Mouse (Mus musculus) olfactory bulb, adult 2 months (tissue): ENCODE data around the gene Spata33. TPM values are rescaled to one million over a fixed set of nuclear protein-coding genes. Genes with fewer than 3 reads are reported as not detected.
"Not testable (repeated sequence)": the region's sequence is repeated elsewhere in the genome, so short reads cannot be mapped to it uniquely, and the experiment has no call there.

Source experiments
- H3K27ac ChIP-seq: fragments of 200-500 bp; 2 replicates; pipeline ENCODE4 v1.5.1; 2012; ENCODE audit warnings: low read depth, low read length; ENCODE audit not compliant: insufficient read depth
- H3K4me1 ChIP-seq: fragments of 200-500 bp; 2 replicates; pipeline ENCODE4 v1.6.1; 2012; ENCODE audit warnings: low read length; ENCODE audit not compliant: control insufficient read depth, insufficient read depth
- H3K4me3 ChIP-seq: fragments of 200-500 bp; 2 replicates; pipeline ENCODE4 v1.5.1; 2012; ENCODE audit warnings: mild to moderate bottlenecking, low read depth, low read length, moderate library complexity; ENCODE audit not compliant: insufficient read depth
- CTCF ChIP-seq: fragments of 200-500 bp; IDR thresholded peaks from 2 replicates; pipeline ENCODE4 v1.5.1; 2012; ENCODE audit warnings: low read depth, mild to moderate bottlenecking, low read length, moderate library complexity; ENCODE audit not compliant: insufficient read depth
- POLR2A ChIP-seq: fragments of 200-500 bp; IDR thresholded peaks from 2 replicates; pipeline ENCODE4 v1.6.1; 2012; ENCODE audit warnings: mild to moderate bottlenecking, low read depth, low read length, moderate library complexity; ENCODE audit not compliant: insufficient read depth
- WGBS: fragments of 180-500 bp; shearing (Covaris S2); methylation state at CpG from one replicate; pipeline ENCODE4 v1.1.7; 2018; 5-methylcytosine and 5-hydroxymethylcytosine counted together
- polyA plus RNA-seq: library from polyadenylated mRNA; stranded (reverse); fragments of >200 nt; gene quantifications from 2 replicates; pipeline ENCODE4 v1.2.4, GENCODE M21; 2012; ENCODE audit warnings: low replicate concordance; ENCODE audit not compliant: missing spikeins, insufficient read depth, insufficient read length

Gene Spata33
- polyA plus RNA-seq, 1 experiment: not detected

DNA sequence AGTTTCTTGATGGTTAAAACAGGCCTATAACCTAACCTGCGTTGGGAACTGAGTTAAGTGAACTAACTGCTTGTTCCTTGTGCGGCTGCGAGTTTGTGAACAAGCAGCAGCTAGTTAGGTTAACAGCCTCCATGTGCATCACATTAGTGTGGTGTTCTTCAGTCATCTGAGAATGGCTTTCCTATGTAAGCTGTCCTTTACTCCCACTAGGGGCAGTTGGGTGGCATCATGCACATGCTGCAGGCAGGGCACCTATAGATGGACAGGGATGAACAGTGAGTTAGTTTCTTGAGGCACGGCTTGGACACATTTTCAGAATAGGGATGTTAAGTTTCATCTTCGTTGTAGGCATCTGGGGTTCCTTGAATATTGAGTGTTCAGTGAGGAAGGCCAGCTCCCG, 42.5 kb downstream of the Spata33 start:
- WGBS: 59% methylated on average over 6 of the region's 6 CpGs
- H3K4me3 ChIP-seq: peak overlapping the region; percentile 98; the same call in 1 of the 2 replicates
- no peak for TF ChIP-seq CTCF
- peaks cover 16% of the 10 kb centered on the region for H3K4me1 ChIP-seq
- no peak overlapping the region for H3K27ac ChIP-seq

DNA sequence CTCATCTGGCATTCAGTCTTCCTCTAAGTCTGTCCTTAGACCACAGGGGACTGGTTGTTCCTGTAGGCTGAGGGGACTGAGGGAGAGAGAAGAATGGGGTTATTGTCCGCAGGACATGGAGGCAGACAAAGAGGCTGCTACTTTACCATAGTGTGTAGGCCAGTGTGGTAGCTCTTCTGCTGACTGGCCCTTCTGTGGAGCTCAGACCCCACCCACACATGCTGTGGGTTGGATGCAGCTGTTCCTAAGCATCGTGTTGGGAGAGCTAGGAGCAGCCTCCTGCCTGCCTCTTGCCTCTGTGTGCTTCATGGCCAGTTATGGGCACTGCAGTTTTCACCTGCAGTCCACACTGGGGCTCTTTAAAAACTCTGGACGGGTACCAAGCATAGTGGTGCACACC, 44.5 kb downstream of the Spata33 start:
- Histone ChIP-seq H3K27ac (no peak overlapping the region), H3K4me1 (peaks cover 16% of the 10 kb centered on the region), H3K4me3 (no peak overlapping the region)
- TF ChIP-seq CTCF (no peak), POLR2A (no peak)
- WGBS: 63% methylated on average over 3 of the region's 3 CpGs

DNA sequence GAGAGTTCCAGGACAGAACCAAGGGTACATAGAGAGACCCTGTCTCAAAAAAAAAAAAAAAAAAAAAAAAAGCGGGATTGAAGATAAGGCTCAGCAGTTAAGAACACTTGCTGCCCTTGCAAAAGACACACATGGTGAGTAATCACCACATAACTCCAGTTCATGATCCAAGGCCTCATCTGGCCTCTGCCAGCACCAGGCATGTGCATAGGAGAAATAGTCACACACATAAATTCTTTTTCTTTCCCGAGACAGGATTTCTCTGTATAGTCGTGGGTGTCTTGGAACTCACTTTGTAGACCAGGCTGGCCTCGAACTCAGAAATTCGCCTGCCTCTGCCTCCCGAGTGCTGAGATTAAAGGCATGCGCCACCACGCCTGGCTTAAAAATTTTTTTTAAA, 45.0 kb downstream of the Spata33 start:
- not testable (repeated sequence) for H3K4me3 ChIP-seq, H3K27ac ChIP-seq
- peaks cover 16% of the 10 kb centered on the region for H3K4me1 ChIP-seq
- 95% methylated on average over 8 of the region's 8 CpGs for WGBS

DNA sequence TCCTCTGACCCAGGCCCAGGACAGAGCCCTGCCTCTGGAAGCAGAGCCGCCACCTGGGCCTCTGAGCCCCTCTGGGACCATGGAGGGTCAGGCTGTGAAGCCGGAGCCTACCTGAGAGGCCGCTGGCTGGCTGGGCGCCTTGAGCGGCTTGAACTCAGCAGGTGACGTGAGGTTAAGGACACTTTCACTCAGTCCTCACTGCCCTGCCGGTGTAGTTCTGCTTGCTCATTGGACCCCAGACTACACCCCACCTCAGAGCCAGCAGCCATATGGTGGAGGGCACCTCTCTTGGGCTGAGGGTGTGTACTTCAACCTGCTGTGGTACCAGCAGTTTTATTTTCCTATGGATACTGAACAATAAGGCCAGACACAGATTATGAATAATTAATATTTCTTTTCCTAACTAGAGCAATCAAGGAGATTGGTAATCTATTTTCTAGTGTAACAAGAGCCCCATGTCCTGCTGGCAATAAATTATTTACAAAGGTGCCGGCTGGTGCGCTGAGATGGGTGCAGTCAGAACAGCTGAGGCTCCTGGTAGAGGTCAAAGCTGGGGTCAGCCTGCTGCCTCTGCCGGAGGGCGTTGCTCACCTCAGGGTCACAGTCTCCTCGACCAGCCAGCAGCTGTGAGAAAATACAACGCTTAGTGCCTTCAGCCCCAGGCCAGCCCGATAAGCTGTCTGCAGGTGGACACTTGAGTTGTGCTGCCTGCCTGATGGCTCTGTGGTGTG, 55.5 kb downstream of the Spata33 start:
- Histone ChIP-seq H3K4me3 (no peak overlapping the region), H3K27ac (no peak overlapping the region), H3K4me1 (peaks cover 10% of the 10 kb centered on the region)
- TF ChIP-seq CTCF (no peak), POLR2A (no peak)
- WGBS: 93% methylated on average over 14 of the region's 14 CpGs

DNA sequence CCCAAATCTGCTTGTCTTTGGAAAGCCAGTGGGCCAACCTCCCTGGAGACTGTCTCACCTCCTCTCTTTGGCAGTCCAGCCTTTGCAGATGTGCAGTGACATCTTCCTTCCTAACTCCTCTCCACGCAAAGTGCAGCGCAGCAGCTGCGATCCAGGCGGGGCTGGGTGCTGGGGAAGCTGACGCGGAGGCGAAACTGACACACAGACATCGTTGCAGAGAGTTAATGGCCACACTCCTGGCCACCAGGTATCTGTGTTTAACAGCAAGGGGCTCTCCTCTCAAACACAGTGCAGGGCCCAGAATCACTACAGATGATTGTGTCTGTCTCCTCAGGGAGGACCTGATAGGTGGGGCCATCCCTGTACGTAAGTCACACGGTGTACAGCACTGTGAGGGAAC, 58.5 kb downstream of the Spata33 start:
- TF ChIP-seq CTCF (no peak), POLR2A (no peak)
- 49% methylated on average over 10 of the region's 10 CpGs for WGBS
- no peak overlapping the region for H3K4me3 ChIP-seq
- peaks cover 10% of the 10 kb centered on the region for H3K4me1 ChIP-seq
- H3K27ac ChIP-seq: no peak overlapping the region

Other genes with a start within 250 kb of the Spata33 start
- gene Ankrd11, start 170.6 kb upstream of the Spata33 start, polyA plus RNA-seq: 219 and 228 TPM in 2 replicates
- gene Spg7, start 149.9 kb upstream of the Spata33 start, polyA plus RNA-seq: 361 TPM in 1 of 2 replicates, not detected in the other
- 1,464 TPM in 1 of 2 replicates, not detected in the other for gene Rpl13, start 110.5 kb upstream of the Spata33 start, polyA plus RNA-seq
- gene Cpne7, start 95.5 kb upstream of the Spata33 start, polyA plus RNA-seq: not detected in 2 replicates
- gene Sult5a1, start 54.5 kb upstream of the Spata33 start, polyA plus RNA-seq: not detected in 2 replicates
- gene Dpep1, start 26.6 kb upstream of the Spata33 start, polyA plus RNA-seq: not detected in 2 replicates
- not detected in 2 replicates for gene Chmp1a, start 69 bp upstream of the Spata33 start, polyA plus RNA-seq
- not detected in 2 replicates for gene Cdk10, start 12.0 kb downstream of the Spata33 start, polyA plus RNA-seq
- gene Spata2l, start 23.4 kb downstream of the Spata33 start, polyA plus RNA-seq: not detected in 2 replicates
- gene Zfp276, start 41.4 kb downstream of the Spata33 start, polyA plus RNA-seq: not detected in 2 replicates
- not detected in 2 replicates for gene Vps9d1, start 41.5 kb downstream of the Spata33 start, polyA plus RNA-seq
- not detected in 2 replicates for gene Fanca, start 105.7 kb downstream of the Spata33 start, polyA plus RNA-seq
- gene Spire2, start 119.9 kb downstream of the Spata33 start, polyA plus RNA-seq: not detected in 2 replicates
- gene Tcf25, start 160.9 kb downstream of the Spata33 start, polyA plus RNA-seq: 373 and 551 TPM in 2 replicates
- not detected in 2 replicates for gene Mc1r, start 194.3 kb downstream of the Spata33 start, polyA plus RNA-seq
- not detected in 2 replicates for gene Tubb3, start 198.6 kb downstream of the Spata33 start, polyA plus RNA-seq
- gene Def8, start 210.7 kb downstream of the Spata33 start, polyA plus RNA-seq: not detected in 2 replicates